Mouse (Mus musculus): ENCODE results near the gene Zmat3.

- TF ChIP-seq CTCF (IDR thresholded peaks at IDR 0.05; ENCODE audit: low read depth, low read length), result no peak
- TF ChIP-seq POLR2A (IDR thresholded peaks at IDR 0.05; ENCODE audit: extremely low read depth, insufficient read depth, low read length), result no peak
Observed at GRCm38 (mm10) chr3:32398175-32398538, 32.3 kb upstream of the Zmat3 start.
